Mouse (Mus musculus): ENCODE results near the gene Ttc37.

Ttc37 gene

GRCm38 (mm10) chr13:76157508-76157907 is 59.0 kb downstream of the Ttc37 start:
- no peak for DNase-seq (ENCODE audit: low read depth, low spot score)

DNA sequence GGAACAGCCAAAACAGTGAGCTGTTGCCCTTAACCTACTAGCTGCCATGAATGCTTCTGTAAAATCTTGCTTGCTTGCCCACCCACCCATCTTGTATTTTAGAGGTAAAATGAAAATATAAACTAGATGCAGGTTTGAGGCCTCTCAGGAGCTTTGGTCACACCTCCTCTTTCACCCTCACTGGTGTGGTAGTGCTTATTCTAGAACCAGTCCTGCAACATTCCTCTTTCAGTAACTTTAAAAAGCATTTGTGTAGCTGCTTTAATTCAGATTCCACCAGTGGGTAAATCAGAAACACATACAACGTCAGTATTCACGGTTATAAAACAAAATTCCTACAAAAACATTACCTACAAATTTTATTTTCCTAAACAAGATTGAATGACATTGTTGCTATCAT is 62.1 kb downstream of the Ttc37 start:
- DNase-seq (ENCODE audit: low read depth, low spot score), result no peak

- no peak for DNase-seq (ENCODE audit: low read depth, low spot score)
Measured at GRCm38 (mm10) chr13:76174297-76174696, 75.8 kb downstream of the Ttc37 start.

GRCm38 (mm10) chr13:76178700-76179099 is 80.2 kb downstream of the Ttc37 start:
- DNase-seq (ENCODE audit: low read depth, low spot score), result peak; percentile 86

DNA sequence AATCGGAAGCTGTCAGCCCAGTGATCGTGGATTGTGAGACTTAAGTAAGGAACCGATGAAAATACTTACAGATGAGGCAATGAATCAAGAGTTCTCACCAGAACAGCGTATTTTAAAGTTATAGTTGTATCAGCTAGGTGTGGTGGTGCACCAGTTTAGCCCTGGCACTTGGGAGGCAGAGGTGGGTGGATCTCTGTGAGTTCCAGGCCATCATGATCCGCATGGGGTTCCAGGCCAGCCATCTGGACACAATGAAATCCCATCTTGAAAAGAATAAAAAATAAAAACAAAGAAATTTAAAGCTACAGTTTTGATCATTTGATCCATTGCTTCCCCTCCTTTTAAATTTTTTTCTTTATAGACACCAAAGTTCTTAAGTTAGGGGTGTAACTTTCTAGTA is 89.1 kb downstream of the Ttc37 start:
- peak; percentile 69 for DNase-seq (ENCODE audit: low read depth, low spot score)

GRCm38 (mm10) chr13:76189190-76189589 is 90.7 kb downstream of the Ttc37 start:
- peak; percentile 94 for DNase-seq (ENCODE audit: low read depth, low spot score)

- DNase-seq (ENCODE audit: low read depth, low spot score), result peak; percentile 63
Measured at GRCm38 (mm10) chr13:76190273-76190672, 91.7 kb downstream of the Ttc37 start.

GRCm38 (mm10) chr13:76194937-76195336 is 96.4 kb downstream of the Ttc37 start:
- peak; percentile 83 for DNase-seq (ENCODE audit: low read depth, low spot score)

GRCm38 (mm10) chr13:76195431-76196138 is 97.1 kb downstream of the Ttc37 start:
- DNase-seq (ENCODE audit: low read depth, low spot score), result peak; percentile 55

GRCm38 (mm10) chr13:76197297-76197848 is 98.8 kb downstream of the Ttc37 start:
- no peak for DNase-seq (ENCODE audit: low read depth, low spot score)

- DNase-seq (ENCODE audit: low read depth, low spot score), result no peak
Measured at GRCm38 (mm10) chr13:76199943-76200342, 101.4 kb downstream of the Ttc37 start.

DNA sequence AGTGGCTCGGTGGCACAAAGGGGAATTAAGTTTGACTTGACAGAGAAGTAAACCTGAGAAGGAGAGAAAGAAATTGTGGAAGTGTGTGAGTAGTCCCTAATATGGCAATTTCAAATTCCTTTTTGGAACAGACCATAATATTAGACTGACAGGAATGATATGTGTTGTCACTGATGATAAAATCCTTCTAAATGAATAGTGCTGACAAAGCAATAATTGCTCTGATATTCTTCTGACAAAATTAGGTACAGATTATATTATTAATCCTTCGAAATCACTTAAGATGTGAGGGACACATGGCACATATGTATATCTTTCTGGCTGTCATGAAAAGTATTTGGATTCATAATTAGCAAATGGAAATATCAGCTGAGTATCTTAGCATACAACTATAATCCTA is 116.4 kb downstream of the Ttc37 start:
- DNase-seq (ENCODE audit: low read depth, low spot score), result no peak

DNA sequence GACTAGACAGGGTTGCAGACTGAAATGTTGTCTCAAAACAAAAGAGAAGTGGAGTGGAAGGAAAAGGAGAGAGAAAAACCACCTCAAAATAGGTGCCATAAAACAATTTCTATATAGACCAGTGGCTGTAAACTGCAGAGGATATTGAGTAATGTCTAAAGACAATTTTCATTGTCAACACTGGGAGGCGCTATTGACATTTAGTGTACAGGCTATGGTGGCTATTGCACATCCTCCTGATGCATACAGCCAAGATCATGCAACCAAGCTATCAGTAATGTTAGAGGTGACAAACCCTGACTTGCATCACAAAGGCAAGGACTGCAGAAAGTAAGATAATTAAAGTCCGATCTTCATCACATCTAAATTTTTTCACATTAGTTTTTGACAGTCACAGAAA is 116.9 kb downstream of the Ttc37 start:
- peak; percentile 84 for DNase-seq (ENCODE audit: low read depth, low spot score)

Measured in brain, adult 2 months (tissue).